Mouse (Mus musculus) left cerebral cortex, adult 2 months (tissue): ENCODE measurements at regions not wholly inside any gene's neighbourhood (a gene's known extent, or its start where the extent isn't known, plus 50 kb on each side); places are given as distances from the start of the nearest gene placed in this dataset.

Source experiments
- DNase-seq, 2 experiments: peaks; one replicate each; pipeline ENCODE4 v3.0.0; 2021 to 2022; ENCODE audit warnings: low spot score in 2 of 2, mixed read lengths in 1 of 2; ENCODE audit errors: extremely low spot score in 1 of 2
- H3K27ac ChIP-seq: fragments of 200-600 bp; 2 replicates; pipeline ENCODE4 v1.8.1; 2022
- H3K4me3 ChIP-seq: fragments of 200-600 bp; 2 replicates; pipeline ENCODE4 v1.8.1; 2022
- CTCF ChIP-seq: fragments of 200-600 bp; IDR thresholded peaks from 2 replicates; pipeline ENCODE4 v1.8.1; 2022; ENCODE audit warnings: antibody characterized with exemption, mild to moderate bottlenecking, moderate library complexity
- intact Hi-C: fragments of 180-260 bp; cut with DNase I; formaldehyde crosslinking; loops from one replicate; pipeline ENCODE4 v1.15.1; 2025

DNA sequence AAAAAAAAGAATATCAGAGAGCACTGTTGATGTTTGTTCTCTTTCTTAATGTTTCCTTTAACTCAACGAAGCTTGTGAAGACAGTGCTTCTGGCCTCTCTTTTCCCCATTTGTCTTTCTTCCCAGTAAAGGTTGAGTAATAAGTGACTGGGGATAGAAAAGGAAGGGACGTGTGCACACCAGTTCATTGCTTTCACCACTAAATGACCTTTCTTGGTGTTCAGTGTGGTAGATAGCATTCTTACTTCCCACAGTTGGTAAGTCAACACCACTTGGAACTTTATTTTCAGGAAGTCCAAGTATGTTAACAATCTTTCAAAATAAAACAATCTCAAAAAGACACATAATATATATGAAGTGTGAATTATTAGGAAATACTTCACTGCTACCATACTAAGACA lies 801.2 kb upstream of the Adgrl2 start:
- DNase-seq: no peak
- TF ChIP-seq CTCF: no peak
- H3K4me3 ChIP-seq: no peak overlapping the region
- H3K27ac ChIP-seq: no peak overlapping the region
- intact Hi-C loops: no loop called here

DNA sequence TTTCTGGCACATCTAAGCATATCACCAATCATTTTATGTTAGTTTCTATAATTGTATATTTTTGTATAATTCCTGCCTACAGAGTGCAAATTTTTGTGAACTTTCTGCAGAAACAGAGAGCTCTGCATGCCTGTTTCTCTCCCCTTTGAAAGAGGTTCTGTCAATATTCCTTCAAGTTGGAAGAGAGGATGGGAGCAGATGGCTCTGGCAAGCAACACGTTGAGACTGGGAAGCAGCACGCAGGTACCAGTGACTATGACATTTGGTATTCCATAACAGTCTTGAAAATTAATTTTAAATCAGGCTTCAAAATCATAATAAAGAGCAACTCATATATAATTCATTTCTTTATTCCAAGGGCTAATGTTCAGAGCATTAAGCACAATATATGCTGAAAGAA lies 795.7 kb upstream of the Adgrl2 start:
- DNase-seq: no peak
- Histone ChIP-seq H3K4me3 (no peak overlapping the region), H3K27ac (no peak overlapping the region)
- intact Hi-C loops: no loop called here
- TF ChIP-seq CTCF: no peak

DNA sequence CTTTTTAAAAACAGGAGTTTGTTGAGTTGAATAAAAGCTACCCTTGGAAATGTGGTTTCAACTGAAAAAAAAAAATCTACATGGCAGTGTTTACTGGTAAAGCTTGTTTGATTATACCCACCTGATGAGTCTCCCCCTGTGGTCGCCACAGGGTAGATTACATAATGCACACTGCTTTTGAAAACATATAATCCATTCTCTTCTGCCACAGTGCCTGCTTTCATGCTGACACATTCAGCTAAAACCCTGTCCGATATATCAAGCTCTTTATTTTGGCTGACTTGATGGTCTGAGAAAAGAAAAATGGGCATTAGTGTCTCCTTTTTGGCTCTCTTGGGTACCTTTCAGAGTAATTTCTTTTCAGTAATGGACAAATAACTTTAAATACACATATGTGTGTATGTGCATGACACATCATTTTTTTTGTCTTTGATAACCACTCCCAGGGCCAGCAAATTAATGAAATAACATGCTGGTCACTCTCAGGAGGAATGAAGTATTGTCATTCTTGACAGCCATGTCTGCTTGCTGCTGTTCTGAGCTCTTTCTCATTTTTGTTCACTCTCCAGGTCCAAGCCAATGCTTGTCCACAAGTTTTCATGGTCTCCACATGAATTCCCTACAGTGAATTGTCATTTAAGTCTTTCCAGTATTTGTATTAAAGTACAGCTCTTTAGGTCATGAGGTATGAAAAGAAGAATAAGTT lies 793.7 kb upstream of the Adgrl2 start:
- Histone ChIP-seq H3K27ac (no peak overlapping the region), H3K4me3 (no peak overlapping the region)
- DNase-seq: no peak
- intact Hi-C loops: no loop called here
- TF ChIP-seq CTCF: no peak

DNA sequence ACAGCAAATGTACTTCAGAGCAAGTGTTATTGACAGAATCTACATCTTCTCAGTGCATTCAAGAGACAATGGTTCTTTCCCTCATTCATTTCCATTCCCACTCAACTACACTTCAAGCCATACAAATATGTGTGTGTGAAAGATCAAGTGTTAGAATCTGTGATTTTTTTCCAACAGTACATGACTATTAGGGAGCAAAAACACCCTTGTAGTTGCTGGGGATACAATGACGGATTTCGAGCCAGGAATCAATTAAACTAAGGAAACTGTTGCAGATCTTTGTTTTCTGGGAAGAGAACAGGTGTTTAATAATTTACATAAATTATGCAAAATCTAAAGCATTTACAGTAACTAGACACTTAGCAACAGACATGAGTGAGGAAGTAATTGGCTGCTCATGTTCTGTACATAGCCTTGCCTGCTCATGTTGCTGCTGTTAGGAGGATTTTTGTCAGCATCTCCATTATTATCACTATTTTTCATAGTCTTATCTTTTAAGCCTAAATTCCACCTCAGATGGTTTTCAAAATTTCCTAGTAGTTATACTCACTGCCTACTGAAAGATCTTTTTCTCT lies 777.6 kb upstream of the Adgrl2 start:
- DNase-seq: no peak
- Histone ChIP-seq H3K27ac (no peak overlapping the region), H3K4me3 (no peak overlapping the region)
- TF ChIP-seq CTCF: no peak
- intact Hi-C loops: no loop called here

DNA sequence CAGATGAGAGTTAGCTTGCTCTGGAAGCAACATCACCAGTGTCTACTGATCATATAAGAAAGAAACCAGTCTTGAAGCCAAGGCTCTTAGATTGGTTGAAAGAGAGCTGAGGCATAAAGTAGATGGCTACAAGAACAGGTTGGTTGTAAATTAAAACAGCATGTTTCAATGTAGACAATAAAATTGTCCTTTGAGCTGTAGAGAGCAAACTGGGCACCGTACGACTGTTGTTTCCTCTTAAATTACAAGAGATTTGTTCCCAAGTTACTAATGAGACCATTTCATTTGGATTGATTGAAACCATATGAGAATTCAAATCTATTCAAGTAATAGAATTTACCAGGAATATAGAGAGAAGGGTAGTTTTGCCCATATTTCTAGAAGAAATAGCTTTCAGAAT lies 770.9 kb upstream of the Adgrl2 start:
- no peak for DNase-seq
- TF ChIP-seq CTCF: no peak
- no peak overlapping the region for H3K4me3 ChIP-seq
- H3K27ac ChIP-seq: no peak overlapping the region
- intact Hi-C loops: no loop called here

DNA sequence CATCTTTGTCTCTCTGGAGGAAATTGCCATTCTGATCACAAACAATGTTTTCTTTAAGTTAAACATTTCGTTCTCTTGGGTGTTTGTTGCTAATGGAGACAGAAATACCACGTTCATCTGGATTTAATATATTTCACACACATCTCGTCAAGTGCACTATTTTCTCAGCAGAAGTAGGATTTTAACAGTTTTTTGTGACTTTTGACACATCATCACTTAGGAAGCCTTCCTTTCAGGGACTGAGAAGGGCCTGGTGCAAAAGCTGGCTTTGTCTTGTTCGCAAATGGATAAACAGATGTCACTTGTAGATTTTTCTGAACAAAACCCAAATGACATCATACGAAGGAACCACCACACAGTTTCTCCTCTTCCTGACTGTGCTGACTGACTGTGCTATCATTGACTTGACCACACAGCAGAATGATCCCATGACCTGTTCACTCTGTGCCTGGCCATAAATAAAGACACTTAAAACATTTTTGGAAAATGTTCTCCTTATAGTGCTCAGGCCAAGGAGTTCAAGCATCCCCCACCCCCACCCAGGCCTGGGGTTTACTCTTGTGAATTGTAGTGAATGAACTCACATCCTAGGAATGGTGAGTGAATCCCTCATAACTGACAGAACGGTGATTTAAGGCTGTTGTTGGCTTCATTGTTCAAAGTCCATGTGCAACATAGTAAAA lies 767.7 kb upstream of the Adgrl2 start:
- TF ChIP-seq CTCF: no peak
- no peak overlapping the region for H3K27ac ChIP-seq
- no peak for DNase-seq

DNA sequence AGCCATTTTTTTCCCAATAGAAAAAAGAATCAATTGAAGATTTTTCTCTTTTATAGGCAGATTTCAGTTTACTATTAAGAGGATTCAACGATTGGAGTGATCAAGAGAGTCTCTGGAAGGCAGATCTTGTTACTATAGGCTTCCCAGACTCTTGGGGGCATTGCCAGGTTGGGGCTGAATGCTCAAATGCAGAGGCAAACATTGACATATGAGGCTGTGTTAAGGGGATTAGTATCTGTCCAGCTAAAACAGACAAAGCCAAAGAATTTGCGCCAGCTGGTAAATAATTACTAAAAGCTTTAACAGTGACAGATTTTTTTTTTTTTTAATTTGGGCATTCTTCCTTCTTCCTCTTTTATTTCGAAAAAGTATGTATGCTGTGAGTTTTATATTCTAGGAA lies 745.7 kb upstream of the Adgrl2 start:
- H3K27ac ChIP-seq: no peak overlapping the region
- H3K4me3 ChIP-seq: no peak overlapping the region
- DNase-seq: no peak
- intact Hi-C loops: no loop called here
- no peak for TF ChIP-seq CTCF

More for the DNA sequence above, 767.7 kb upstream of the Adgrl2 start:
- intact Hi-C loops: no loop called here
- no peak overlapping the region for H3K4me3 ChIP-seq

DNA sequence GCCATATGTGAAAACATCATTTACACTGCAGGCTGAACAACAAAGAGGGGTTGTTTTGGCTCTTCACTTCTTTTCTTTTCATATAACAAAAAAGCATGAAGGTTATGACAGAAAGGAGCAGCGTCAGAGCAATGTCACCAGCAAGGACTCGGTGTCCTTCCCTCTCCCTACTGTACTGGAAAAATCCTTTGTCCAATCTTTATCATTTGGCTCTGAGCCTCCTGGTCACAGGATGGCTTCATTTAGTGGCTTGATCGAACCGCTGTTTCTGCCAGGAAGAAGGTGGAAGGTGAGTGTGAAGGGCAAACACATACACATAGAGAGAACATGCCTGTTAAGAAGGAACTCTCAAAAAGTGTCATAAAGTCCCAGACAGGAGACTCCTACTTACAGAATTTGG lies 735.9 kb upstream of the Adgrl2 start:
- no peak overlapping the region for H3K4me3 ChIP-seq
- no peak for DNase-seq
- TF ChIP-seq CTCF: no peak
- no peak overlapping the region for H3K27ac ChIP-seq
- intact Hi-C loops: no loop called here

DNA sequence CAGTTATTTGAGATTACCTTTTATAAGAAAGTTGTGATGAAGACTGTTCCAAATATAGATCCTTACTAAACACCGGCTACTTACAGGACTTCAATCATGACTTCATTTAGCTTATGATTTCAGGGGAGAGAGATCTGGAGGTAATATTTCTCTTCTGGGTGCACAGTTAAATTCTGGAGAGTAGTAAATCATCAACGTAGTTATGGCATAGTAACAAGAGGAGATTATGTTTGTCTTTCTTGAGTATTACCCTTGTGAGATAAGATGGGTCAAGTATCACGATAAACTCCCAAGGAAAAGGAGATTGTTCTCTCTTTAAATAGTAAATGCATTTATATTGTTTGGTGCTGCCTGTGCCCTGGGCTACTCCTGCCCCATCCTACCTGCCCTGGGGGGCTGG lies 734.5 kb upstream of the Adgrl2 start:
- no peak for TF ChIP-seq CTCF
- intact Hi-C loops: no loop called here
- H3K27ac ChIP-seq: no peak overlapping the region
- H3K4me3 ChIP-seq: no peak overlapping the region
- DNase-seq: no peak

DNA sequence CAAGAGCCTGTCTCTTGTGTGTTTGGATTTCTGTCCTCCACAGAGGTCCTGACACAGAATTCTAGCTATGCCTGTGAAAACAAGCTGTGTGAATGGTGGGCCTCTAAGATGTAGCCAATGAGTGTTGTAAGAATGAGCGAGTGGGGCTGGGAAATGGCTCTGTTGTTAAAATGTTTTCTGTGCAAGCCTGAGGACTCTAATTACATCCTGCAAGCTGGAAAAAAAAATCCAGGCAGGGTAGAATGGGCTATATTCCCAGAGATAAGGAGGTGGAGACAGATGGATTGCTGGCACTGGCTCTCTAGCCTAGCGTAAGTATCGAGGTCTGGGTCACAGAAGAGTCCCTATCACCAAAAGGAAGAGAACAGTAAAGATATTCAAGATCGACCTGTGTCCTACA lies 731.5 kb upstream of the Adgrl2 start:
- Histone ChIP-seq H3K27ac (no peak overlapping the region), H3K4me3 (no peak overlapping the region)
- intact Hi-C loops: no loop called here
- TF ChIP-seq CTCF: no peak
- DNase-seq: no peak

DNA sequence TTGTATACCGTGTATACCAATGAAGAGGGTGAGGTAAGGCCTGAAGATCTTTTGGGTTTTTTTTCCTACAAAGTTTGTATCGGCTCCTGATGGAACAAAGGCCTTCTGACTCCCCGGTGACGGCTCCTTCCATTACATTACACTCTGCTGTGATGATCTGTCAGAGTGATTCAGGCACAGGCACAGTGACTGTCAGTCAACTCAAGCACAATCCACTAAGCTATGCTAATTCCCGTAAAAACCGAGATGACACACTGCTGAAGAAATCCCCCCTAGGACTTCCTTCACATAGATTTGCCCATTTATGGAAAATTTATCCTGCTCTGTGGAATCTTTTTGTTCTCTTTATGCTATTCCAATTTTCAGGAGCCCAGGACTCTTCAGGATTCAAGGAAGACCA lies 730.0 kb upstream of the Adgrl2 start:
- intact Hi-C loops: no loop called here
- no peak for DNase-seq
- no peak overlapping the region for H3K4me3 ChIP-seq
- H3K27ac ChIP-seq: no peak overlapping the region
- no peak for TF ChIP-seq CTCF

DNA sequence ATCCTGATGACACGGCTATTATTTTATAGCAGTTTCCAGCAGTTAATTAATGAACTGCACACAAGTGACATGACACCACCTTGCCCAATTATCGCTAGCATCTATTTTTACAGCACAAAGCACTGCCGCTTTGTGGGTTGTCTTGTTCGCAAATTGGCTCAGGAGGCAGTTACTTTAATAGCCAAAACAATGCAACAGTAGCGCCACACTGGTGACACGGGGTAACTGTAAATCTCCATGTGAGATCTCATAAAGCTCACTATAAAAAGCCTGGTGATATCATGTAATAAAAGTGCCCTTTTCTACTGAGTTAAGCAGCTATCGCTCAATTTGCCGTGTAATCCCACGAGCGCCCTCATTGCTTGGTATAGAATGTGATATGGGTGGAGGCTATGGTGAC lies 715.4 kb upstream of the Adgrl2 start:
- no peak overlapping the region for H3K27ac ChIP-seq
- DNase-seq: peak; percentile 15 to 31
- intact Hi-C loops: loop anchor here (10.0 kb wide), 1 partner anchor 241 kb away; no protein-coding TSS in a partner anchor
- TF ChIP-seq CTCF: peak; percentile 34
- peak overlapping the region; percentile 46 for H3K4me3 ChIP-seq
